ENCODE assay signal across 8 mouse cellular contexts in the genomic region with DNA sequence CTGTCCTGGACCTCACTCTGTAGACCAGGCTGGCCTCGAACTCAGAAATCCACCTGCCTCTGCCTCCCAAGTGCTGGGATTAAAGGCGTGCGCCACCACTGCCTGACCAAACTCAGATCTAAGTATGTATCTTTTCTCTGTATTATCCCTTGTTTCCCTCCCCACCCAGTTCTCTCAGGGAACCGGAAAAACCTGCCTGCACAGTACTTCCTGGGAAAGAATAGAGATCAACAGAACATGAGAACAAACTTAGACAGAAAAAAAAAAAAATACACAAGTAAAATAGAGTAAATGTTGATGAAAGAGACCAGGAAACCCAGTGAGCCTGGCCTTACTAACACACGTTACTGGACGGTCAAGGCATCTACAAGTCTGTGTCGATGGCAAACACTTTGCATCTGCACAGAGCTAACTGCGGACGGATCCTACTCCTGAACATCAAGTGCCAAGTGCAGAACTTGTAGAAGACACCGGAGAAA. TPM values are rescaled to one million over a fixed set of nuclear protein-coding genes. Genes with fewer than 3 reads are reported as not detected.
DNase-seq lines count a peak whose midpoint lies in the region; ATAC-seq and TF ChIP-seq lines count a peak whose summit lies in the region.
"Not testable (repeated sequence)": the region's sequence is repeated elsewhere in the genome, so short reads cannot be mapped to it uniquely, and the experiment has no call there.

No protein-coding gene starts in this region.

- peak; percentile 20 for DNase-seq in Muller cell, postnatal 12 days (ENCODE audit: inconsistent ontology term)
- not testable (repeated sequence) for DNase-seq in heart, embryonic 10.5 days (ENCODE audit: low spot score); hindbrain, postnatal 0 days (ENCODE audit: low spot score); limb, embryonic 11.5 days (ENCODE audit: low spot score); lung, embryonic 14.5 days

- not testable (repeated sequence) for TF ChIP-seq CTCF in embryonic fibroblast, embryonic 13.5 days (IDR thresholded peaks at IDR 0.05; ENCODE audit: borderline replicate concordance, insufficient read depth, low read length); hindbrain, postnatal 0 days (IDR thresholded peaks at IDR 0.05; ENCODE audit: low read depth); lung, embryonic 14.5 days (IDR thresholded peaks at IDR 0.05; ENCODE audit: low read depth)

- peak overlapping the region; percentile 66 for H3K4me2 ChIP-seq in hindbrain, postnatal 0 days (ENCODE audit: low read depth, low read length)
- peak overlapping the region; percentile 83; the same call in 1 of the 2 replicates for H3K4me2 ChIP-seq in limb, embryonic 11.5 days (ENCODE audit: low read depth, severe bottlenecking)
- peak overlapping the region; percentile 76 for H3K4me2 ChIP-seq in lung, embryonic 14.5 days
- H3K4me2 ChIP-seq in midbrain, embryonic 15.5 days, result peak overlapping the region; percentile 85
- peak overlapping the region; percentile 89 for H3K4me2 ChIP-seq in stomach, embryonic 16.5 days (ENCODE audit: low read depth, low read length)

- H3K36me3 ChIP-seq in heart, embryonic 10.5 days, result peaks cover 20% of the 10 kb centered on the region
- not testable (repeated sequence) for H3K36me3 ChIP-seq in hindbrain, postnatal 0 days (ENCODE audit: insufficient read depth, low read length); limb, embryonic 11.5 days (ENCODE audit: control insufficient read depth, insufficient read depth, low read length); lung, embryonic 14.5 days (ENCODE audit: insufficient read depth); midbrain, embryonic 15.5 days (replicated peaks); stomach, embryonic 16.5 days (ENCODE audit: control insufficient read depth, insufficient read depth, low read length)

- H3K4me1 ChIP-seq in embryonic fibroblast, embryonic 13.5 days (ENCODE audit: control insufficient read depth, insufficient read depth, low read length); heart, embryonic 10.5 days; hindbrain, postnatal 0 days (ENCODE audit: insufficient read depth, low read length); limb, embryonic 11.5 days (ENCODE audit: control insufficient read depth, insufficient read depth, low read length); lung, embryonic 14.5 days (ENCODE audit: insufficient read depth); stomach, embryonic 16.5 days (ENCODE audit: control insufficient read depth, insufficient read depth, low read length): not testable (repeated sequence)
- peaks cover 10% of the 10 kb centered on the region; the same call in 1 of the 2 replicates for H3K4me1 ChIP-seq in midbrain, embryonic 15.5 days

- not testable (repeated sequence) for H3K27me3 ChIP-seq in heart, embryonic 10.5 days (ENCODE audit: insufficient read depth, poor library complexity, severe bottlenecking); hindbrain, postnatal 0 days (ENCODE audit: insufficient read depth, low read length); limb, embryonic 11.5 days (ENCODE audit: control insufficient read depth, insufficient read depth, low read length); lung, embryonic 14.5 days (ENCODE audit: insufficient read depth, low read length); midbrain, embryonic 15.5 days (replicated peaks); stomach, embryonic 16.5 days (ENCODE audit: control insufficient read depth, insufficient read depth, low read length)

- H3K9ac ChIP-seq in hindbrain, postnatal 0 days (replicated peaks; ENCODE audit: low read length), result 0 out of 2 replicates have a peak overlapping the region, but pooled peaks have one; percentile 37
- not testable (repeated sequence) for H3K9ac ChIP-seq in limb, embryonic 11.5 days (ENCODE audit: low read length)
- H3K9ac ChIP-seq in lung, embryonic 14.5 days, result peak overlapping the region; percentile 36
- peak overlapping the region; percentile 67 for H3K9ac ChIP-seq in midbrain, embryonic 15.5 days
- peak overlapping the region; percentile 60 for H3K9ac ChIP-seq in stomach, embryonic 16.5 days (ENCODE audit: low read length)

- H3K27ac ChIP-seq in embryonic fibroblast, embryonic 13.5 days (ENCODE audit: insufficient read depth, low read length), result peak overlapping the region; percentile 23
- peak overlapping the region; percentile 87; the same call in 1 of the 2 replicates for H3K27ac ChIP-seq in heart, embryonic 10.5 days
- H3K27ac ChIP-seq in hindbrain, postnatal 0 days, result peak overlapping the region; percentile 94
- not testable (repeated sequence) for H3K27ac ChIP-seq in limb, embryonic 11.5 days (replicated peaks; ENCODE audit: low read depth, low read length)
- H3K27ac ChIP-seq in lung, embryonic 14.5 days (ENCODE audit: low read depth), result peak overlapping the region; percentile 76
- H3K27ac ChIP-seq in midbrain, embryonic 15.5 days, result peak overlapping the region; percentile 94
- peak overlapping the region; percentile 92 for H3K27ac ChIP-seq in stomach, embryonic 16.5 days (ENCODE audit: low read length)

- H3K4me3 ChIP-seq in embryonic fibroblast, embryonic 13.5 days (ENCODE audit: insufficient read depth, low read length), result peak overlapping the region; percentile 47
- H3K4me3 ChIP-seq in heart, embryonic 10.5 days, result peak overlapping the region; percentile 62
- H3K4me3 ChIP-seq in hindbrain, postnatal 0 days (ENCODE audit: low read length), result peak overlapping the region; percentile 45
- peak overlapping the region; percentile 39 for H3K4me3 ChIP-seq in limb, embryonic 11.5 days (ENCODE audit: low read depth, low read length)
- H3K4me3 ChIP-seq in lung, embryonic 14.5 days (ENCODE audit: low read depth, low read length), result peak overlapping the region; percentile 46
- peak overlapping the region; percentile 54 for H3K4me3 ChIP-seq in midbrain, embryonic 15.5 days
- peak overlapping the region; percentile 58 for H3K4me3 ChIP-seq in stomach, embryonic 16.5 days (replicated peaks; ENCODE audit: low read length)

- 28% methylated on average over 10 of the region's 10 CpGs for WGBS in heart, embryonic 10.5 days
- WGBS in hindbrain, postnatal 0 days, result 32% methylated on average over 10 of the region's 10 CpGs
- WGBS in limb, embryonic 11.5 days, result 42% methylated on average over 10 of the region's 10 CpGs
- WGBS in lung, embryonic 14.5 days, result 25% methylated on average over 10 of the region's 10 CpGs
- 34% methylated on average over 10 of the region's 10 CpGs for WGBS in midbrain, embryonic 15.5 days
- WGBS in stomach, embryonic 16.5 days, result 22% methylated on average over 10 of the region's 10 CpGs

- H3K9me3 ChIP-seq in heart, embryonic 10.5 days; hindbrain, postnatal 0 days (ENCODE audit: low read length); limb, embryonic 11.5 days (ENCODE audit: control insufficient read depth, low read length); lung, embryonic 14.5 days (ENCODE audit: low read depth, low read length); midbrain, embryonic 15.5 days; stomach, embryonic 16.5 days (replicated peaks; ENCODE audit: control insufficient read depth, low read length): not testable (repeated sequence)

- not testable (repeated sequence) for ATAC-seq in hindbrain, postnatal 0 days; limb, embryonic 11.5 days (ENCODE audit: insufficient number of reproducible peaks, low FRiP score, low TSS enrichment, low read depth); lung, embryonic 14.5 days (ENCODE audit: insufficient read depth); midbrain, embryonic 15.5 days (replicated peaks)
- ATAC-seq in stomach, embryonic 16.5 days (ENCODE audit: insufficient read depth, low FRiP score), result peak; percentile 10; the same call in 1 of the 2 replicates

- TF ChIP-seq POLR2A in embryonic fibroblast, embryonic 13.5 days (IDR thresholded peaks at IDR 0.05; ENCODE audit: low read depth, low read length), result not testable (repeated sequence)

RNA-seq across cellular contexts. Expression of a gene that starts 4.9 kb away (rescaled TPM):
- 4.6 and 5.4 TPM in 2 replicates for polyA plus RNA-seq in embryonic fibroblast, embryonic 13.5 days (2011; ENCODE audit: insufficient read length, low read depth, missing spikeins)
- polyA plus RNA-seq in heart, embryonic 10.5 days (2016; fragmentation: Nextera tagmentation; extraction: Ambion mirVana), result 3.9 TPM in 2 replicates
- total RNA-seq in hindbrain, postnatal 0 days (2014; rRNA removed), result 1.8 and 4.3 TPM in 2 replicates
- polyA plus RNA-seq in hindbrain, postnatal 0 days (2015; fragmentation: Nextera tagmentation; extraction: Ambion mirVana), result 5.6 and 6.8 TPM in 2 replicates
- 6.6 and 7.1 TPM in 2 replicates for polyA plus RNA-seq in limb, embryonic 11.5 days (2014; fragmentation: Nextera tagmentation; extraction: Ambion mirVana)
- 5.1 and 5.4 TPM in 2 replicates for polyA plus RNA-seq in lung, embryonic 14.5 days (2014; fragmentation: Nextera tagmentation; extraction: Ambion mirVana)
- polyA plus RNA-seq in midbrain, embryonic 15.5 days (2015; fragmentation: Nextera tagmentation; extraction: Ambion mirVana), result 9.6 and 10.2 TPM in 2 replicates
- 6.0 and 6.2 TPM in 2 replicates for polyA plus RNA-seq in stomach, embryonic 16.5 days (2015; fragmentation: Nextera tagmentation; extraction: Ambion mirVana)

RNA-seq across cellular contexts. Expression of a gene that starts 8.0 kb away (rescaled TPM):
- polyA plus RNA-seq in embryonic fibroblast, embryonic 13.5 days (2011; ENCODE audit: insufficient read length, low read depth, missing spikeins), result not detected in 2 replicates
- polyA plus RNA-seq in heart, embryonic 10.5 days (2016; fragmentation: Nextera tagmentation; extraction: Ambion mirVana), result 0.25 and 0.72 TPM in 2 replicates
- 0.61 and 3.8 TPM in 2 replicates for total RNA-seq in hindbrain, postnatal 0 days (2014; rRNA removed)
- 5.2 and 7.3 TPM in 2 replicates for polyA plus RNA-seq in hindbrain, postnatal 0 days (2015; fragmentation: Nextera tagmentation; extraction: Ambion mirVana)
- polyA plus RNA-seq in limb, embryonic 11.5 days (2014; fragmentation: Nextera tagmentation; extraction: Ambion mirVana), result 0.79 and 1.1 TPM in 2 replicates
- 0.84 and 1.7 TPM in 2 replicates for polyA plus RNA-seq in lung, embryonic 14.5 days (2014; fragmentation: Nextera tagmentation; extraction: Ambion mirVana)
- 7.4 and 8.3 TPM in 2 replicates for polyA plus RNA-seq in midbrain, embryonic 15.5 days (2015; fragmentation: Nextera tagmentation; extraction: Ambion mirVana)
- 4.0 and 4.7 TPM in 2 replicates for polyA plus RNA-seq in stomach, embryonic 16.5 days (2015; fragmentation: Nextera tagmentation; extraction: Ambion mirVana)

RNA-seq across cellular contexts. Expression of a gene that starts 14.5 kb away (rescaled TPM):
- polyA plus RNA-seq in embryonic fibroblast, embryonic 13.5 days (2011; ENCODE audit: insufficient read length, low read depth, missing spikeins), result 8.0 and 8.9 TPM in 2 replicates
- polyA plus RNA-seq in heart, embryonic 10.5 days (2016; fragmentation: Nextera tagmentation; extraction: Ambion mirVana), result 20.9 and 24.4 TPM in 2 replicates
- 6.8 and 18.3 TPM in 2 replicates for total RNA-seq in hindbrain, postnatal 0 days (2014; rRNA removed)
- 16.7 and 19.4 TPM in 2 replicates for polyA plus RNA-seq in hindbrain, postnatal 0 days (2015; fragmentation: Nextera tagmentation; extraction: Ambion mirVana)
- 20.7 and 22.3 TPM in 2 replicates for polyA plus RNA-seq in limb, embryonic 11.5 days (2014; fragmentation: Nextera tagmentation; extraction: Ambion mirVana)
- polyA plus RNA-seq in lung, embryonic 14.5 days (2014; fragmentation: Nextera tagmentation; extraction: Ambion mirVana), result 21.8 and 22.0 TPM in 2 replicates
- 24.5 and 25.4 TPM in 2 replicates for polyA plus RNA-seq in midbrain, embryonic 15.5 days (2015; fragmentation: Nextera tagmentation; extraction: Ambion mirVana)
- polyA plus RNA-seq in stomach, embryonic 16.5 days (2015; fragmentation: Nextera tagmentation; extraction: Ambion mirVana), result 21.6 and 24.3 TPM in 2 replicates

RNA-seq across cellular contexts. Expression of a gene that starts 25.8 kb away (rescaled TPM):
- 0.39 TPM in 1 of 2 replicates, not detected in the other for polyA plus RNA-seq in embryonic fibroblast, embryonic 13.5 days (2011; ENCODE audit: insufficient read length, low read depth, missing spikeins)
- polyA plus RNA-seq in heart, embryonic 10.5 days (2016; fragmentation: Nextera tagmentation; extraction: Ambion mirVana), result 11.3 and 15.2 TPM in 2 replicates
- total RNA-seq in hindbrain, postnatal 0 days (2014; rRNA removed), result 233 and 250 TPM in 2 replicates
- 150 and 152 TPM in 2 replicates for polyA plus RNA-seq in hindbrain, postnatal 0 days (2015; fragmentation: Nextera tagmentation; extraction: Ambion mirVana)
- 42.2 and 44.8 TPM in 2 replicates for polyA plus RNA-seq in limb, embryonic 11.5 days (2014; fragmentation: Nextera tagmentation; extraction: Ambion mirVana)
- polyA plus RNA-seq in lung, embryonic 14.5 days (2014; fragmentation: Nextera tagmentation; extraction: Ambion mirVana), result 11.4 and 12.0 TPM in 2 replicates
- 209 and 217 TPM in 2 replicates for polyA plus RNA-seq in midbrain, embryonic 15.5 days (2015; fragmentation: Nextera tagmentation; extraction: Ambion mirVana)
- 8.1 and 8.6 TPM in 2 replicates for polyA plus RNA-seq in stomach, embryonic 16.5 days (2015; fragmentation: Nextera tagmentation; extraction: Ambion mirVana)

RNA-seq across cellular contexts. Expression of a gene that starts 41.9 kb away (rescaled TPM):
- polyA plus RNA-seq in embryonic fibroblast, embryonic 13.5 days (2011; ENCODE audit: insufficient read length, low read depth, missing spikeins), result 5.9 and 9.5 TPM in 2 replicates
- polyA plus RNA-seq in heart, embryonic 10.5 days (2016; fragmentation: Nextera tagmentation; extraction: Ambion mirVana), result 8.4 and 23.2 TPM in 2 replicates
- total RNA-seq in hindbrain, postnatal 0 days (2014; rRNA removed), result 136 and 140 TPM in 2 replicates
- polyA plus RNA-seq in hindbrain, postnatal 0 days (2015; fragmentation: Nextera tagmentation; extraction: Ambion mirVana), result 178 and 193 TPM in 2 replicates
- 34.9 and 39.8 TPM in 2 replicates for polyA plus RNA-seq in limb, embryonic 11.5 days (2014; fragmentation: Nextera tagmentation; extraction: Ambion mirVana)
- 6.6 and 11.5 TPM in 2 replicates for polyA plus RNA-seq in lung, embryonic 14.5 days (2014; fragmentation: Nextera tagmentation; extraction: Ambion mirVana)
- polyA plus RNA-seq in midbrain, embryonic 15.5 days (2015; fragmentation: Nextera tagmentation; extraction: Ambion mirVana), result 203 and 208 TPM in 2 replicates
- polyA plus RNA-seq in stomach, embryonic 16.5 days (2015; fragmentation: Nextera tagmentation; extraction: Ambion mirVana), result 9.9 and 13.9 TPM in 2 replicates
